Mouse (Mus musculus): ENCODE measurements around the gene Fance.

GRCm38 (mm10) chr17:28317725-28318124, 4.4 kb downstream of the Fance start:
- TF ChIP-seq POLR2A (IDR thresholded peaks at IDR 0.05; ENCODE audit: insufficient read length, low read depth) = no peak
- no peak for TF ChIP-seq USF1 (IDR thresholded peaks at IDR 0.05; ENCODE audit: low read depth)
- no peak for TF ChIP-seq TCF12 (IDR thresholded peaks at IDR 0.05; ENCODE audit: insufficient read depth, poor library complexity, severe bottlenecking)
- TF ChIP-seq POLR2AphosphoS2 (IDR thresholded peaks at IDR 0.05; ENCODE audit: insufficient read length, low read depth) = no peak
- no peak for TF ChIP-seq MAX (IDR thresholded peaks at IDR 0.05; ENCODE audit: low read depth)
- TF ChIP-seq CEBPB (IDR thresholded peaks at IDR 0.05; ENCODE audit: insufficient read depth, poor library complexity, severe bottlenecking) = no peak
- TF ChIP-seq MYOD1 (IDR thresholded peaks at IDR 0.05; ENCODE audit: control insufficient read depth in 1 of 3, insufficient read length in 2 of 3, low read depth in 2 of 3) = no peak
- no peak for TF ChIP-seq TCF3 (IDR thresholded peaks at IDR 0.05; ENCODE audit: insufficient read length, low read depth)
- TF ChIP-seq E2F4 (IDR thresholded peaks at IDR 0.05; ENCODE audit: insufficient read depth) = no peak
- TF ChIP-seq SRF (IDR thresholded peaks at IDR 0.05; ENCODE audit: control insufficient read depth, insufficient read length, low read depth) = no peak
- TF ChIP-seq MYOG (IDR thresholded peaks at IDR 0.05; ENCODE audit: control insufficient read depth in 1 of 3, insufficient read depth in 1 of 3, insufficient read length in 2 of 3, low read depth in 2 of 3) = no peak
- TF ChIP-seq REST (IDR thresholded peaks at IDR 0.05; ENCODE audit: insufficient read depth, insufficient read length) = no peak

All from myocyte (in vitro differentiated cells).